In the genomic region with DNA sequence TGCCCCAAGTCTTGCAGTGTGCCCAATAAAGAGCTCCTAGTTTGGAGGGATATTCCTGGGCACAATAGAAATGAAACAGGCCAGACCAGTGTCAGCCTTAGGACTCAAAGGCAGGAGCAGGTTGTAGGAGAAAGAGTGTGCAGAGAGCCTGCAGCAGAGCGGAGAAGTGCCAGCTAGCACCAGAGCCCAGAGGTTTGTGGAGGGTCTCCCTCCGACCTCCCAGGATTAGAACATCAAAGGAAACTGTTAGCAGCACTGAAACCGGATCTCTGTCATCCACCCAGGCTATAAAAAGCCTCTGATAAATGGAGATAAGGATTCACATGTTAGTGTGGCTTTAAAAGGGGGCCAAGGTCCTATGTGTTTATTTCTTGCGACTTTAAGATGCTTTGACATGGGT, we compare ENCODE assay signal across 26 mouse cellular contexts.
DNase-seq lines count a peak whose midpoint lies in the region; ATAC-seq and TF ChIP-seq lines count a peak whose summit lies in the region.
"Had no signal": no experiment of that assay in that cellular context is flagged by ENCODE, and none has a peak within 500 bp of the region (broad histone marks: within the 10 kb centered on the region; RNA-seq: fewer than 3 reads in every experiment).

No protein-coding gene starts in this region.

- intact Hi-C loops in left cerebral cortex, postnatal 10 days (cut with DNase I): no loop called here

- no peak overlapping the region for H3K27ac ChIP-seq in heart, embryonic 13.5 days (replicated peaks)
- no peak overlapping the region for H3K27ac ChIP-seq in limb, embryonic 14.5 days (replicated peaks; ENCODE audit: low read depth, low read length)
- H3K27ac ChIP-seq: forebrain, embryonic 13.5 days; heart, adult 2 months; heart, embryonic 15.5 days; hindbrain, embryonic 14.5 days; left cerebral cortex, adult 2 months had no signal

- WGBS in heart, embryonic 13.5 days: 8% methylated on average over 4 of the region's 4 CpGs
- 13% methylated on average over 4 of the region's 4 CpGs for WGBS in limb, embryonic 14.5 days

- ATAC-seq in heart, embryonic 13.5 days (ENCODE audit: extremely low read depth, insufficient number of reproducible peaks, low FRiP score, low TSS enrichment): no peak
- peak; percentile 27; the same call in 1 of the 2 replicates for ATAC-seq in limb, embryonic 14.5 days (ENCODE audit: low FRiP score, low read depth)
- ATAC-seq: forebrain, embryonic 13.5 days; inflammation-experienced regulatory T-cells, adult 6 months had no signal

- H3K9ac ChIP-seq in heart, embryonic 13.5 days: no peak overlapping the region
- no peak overlapping the region for H3K9ac ChIP-seq in limb, embryonic 14.5 days (ENCODE audit: low read depth, low read length, severe bottlenecking)
- H3K9ac ChIP-seq: embryonic facial prominence, embryonic 12.5 days; forebrain, embryonic 13.5 days; heart, embryonic 15.5 days; hindbrain, embryonic 14.5 days; stomach, embryonic 15.5 days had no signal

- no peak for TF ChIP-seq POLR2A in limb, embryonic 14.5 days (IDR thresholded peaks at IDR 0.05; ENCODE audit: borderline replicate concordance, extremely low read depth, insufficient read depth, insufficient read length)

- H3K36me3 ChIP-seq in heart, embryonic 13.5 days: no peaks in the 10 kb centered on the region
- H3K36me3 ChIP-seq in limb, embryonic 14.5 days (ENCODE audit: control insufficient read depth, insufficient read depth, low read length): no peaks in the 10 kb centered on the region
- H3K36me3 ChIP-seq: embryonic facial prominence, embryonic 12.5 days; heart, embryonic 15.5 days; stomach, embryonic 15.5 days had no signal

- H3K4me1 ChIP-seq in heart, embryonic 13.5 days: peaks cover 21% of the 10 kb centered on the region
- H3K4me1 ChIP-seq in limb, embryonic 14.5 days (ENCODE audit: control insufficient read depth, insufficient read depth, low read length): peaks cover 29% of the 10 kb centered on the region
- H3K4me1 ChIP-seq: forebrain, embryonic 13.5 days had no signal

- no peak for DNase-seq in heart, adult 9 months (ENCODE audit: low spot score in 2 of 2)
- peak; percentile 22 for DNase-seq in kidney, postnatal 10 days
- DNase-seq in kidney, postnatal 36 days: no peak
- peak; percentile 57 for DNase-seq in embryo, embryonic 10.5 days (ENCODE audit: low spot score)
- DNase-seq in limb, embryonic 14.5 days (ENCODE audit: low spot score): no peak
- DNase-seq in left cerebral cortex, postnatal 10 days (ENCODE audit: extremely low spot score in 1 of 2, low spot score in 2 of 2): no peak
- DNase-seq: adrenal gland, postnatal 10 days; cerebellum, adult 18-20 months; cerebellum, postnatal 36 days; gastrocnemius, postnatal 36 days; heart, adult 2 months; heart, postnatal 36 days; left cerebral cortex, postnatal 4 days; lung, adult 18-20 months; right cerebral cortex, adult 18-20 months; thymus, postnatal 36 days had no signal

- H3K4me3 ChIP-seq in heart, embryonic 13.5 days: no peak overlapping the region
- no peak overlapping the region for H3K4me3 ChIP-seq in limb, embryonic 14.5 days (replicated peaks; ENCODE audit: low read length)
- H3K4me3 ChIP-seq: embryonic facial prominence, embryonic 12.5 days; forebrain, embryonic 13.5 days; heart, adult 2 months; heart, embryonic 15.5 days; left cerebral cortex, adult 2 months; stomach, embryonic 15.5 days had no signal

- H3K27me3 ChIP-seq in heart, embryonic 13.5 days (replicated peaks): peaks cover 61% of the 10 kb centered on the region
- H3K27me3 ChIP-seq in limb, embryonic 14.5 days (ENCODE audit: control insufficient read depth, insufficient read depth, low read length): 0 out of 2 replicates have a peak, but pooled peaks cover 3% of the 10 kb centered on the region
- H3K27me3 ChIP-seq: embryonic facial prominence, embryonic 12.5 days; forebrain, embryonic 13.5 days; stomach, embryonic 15.5 days had no signal

- no peaks in the 10 kb centered on the region for H3K9me3 ChIP-seq in heart, embryonic 13.5 days
- H3K9me3 ChIP-seq in limb, embryonic 14.5 days (ENCODE audit: control insufficient read depth, low read length): no peaks in the 10 kb centered on the region
- H3K9me3 ChIP-seq: embryonic facial prominence, embryonic 12.5 days; forebrain, embryonic 13.5 days; heart, embryonic 15.5 days; stomach, embryonic 15.5 days had no signal

- H3K4me2 ChIP-seq in heart, embryonic 13.5 days: 0 out of 2 replicates have a peak overlapping the region, but pooled peaks have one; percentile 45
- no peak overlapping the region for H3K4me2 ChIP-seq in limb, embryonic 14.5 days (replicated peaks; ENCODE audit: low read depth, low read length, severe bottlenecking)
- H3K4me2 ChIP-seq: forebrain, embryonic 13.5 days; hindbrain, embryonic 14.5 days; liver, embryonic 11.5 days; midbrain, embryonic 11.5 days had no signal

Comparison
In these comparisons a context has a peak if more than half of its experiments do, and no peak if none do; other contexts are left out.
1. DNase-seq: peak in kidney, postnatal 10 days (single experiment) and embryo, embryonic 10.5 days (single experiment); none in heart, adult 9 months (0 of 2), kidney, postnatal 36 days (0 of 2), limb, embryonic 14.5 days (single experiment) and left cerebral cortex, postnatal 10 days (0 of 2).